Mouse (Mus musculus) heart, adult 9 months (tissue): Measurements from ENCODE around the gene Plpp3.
A peak's percentile ranks its signal among the peaks of the same experiment; 100 is the strongest.

Experiments
- DNase-seq, 2 experiments: peaks; one replicate each; pipeline ENCODE4 v3.0.0; 2022; ENCODE audit warnings: low spot score in 2 of 2

Plpp3 gene

GRCm38 (mm10) chr4:105190826-105191225 lies 33.7 kb downstream of the Plpp3 start:
- no peak for DNase-seq

DNA sequence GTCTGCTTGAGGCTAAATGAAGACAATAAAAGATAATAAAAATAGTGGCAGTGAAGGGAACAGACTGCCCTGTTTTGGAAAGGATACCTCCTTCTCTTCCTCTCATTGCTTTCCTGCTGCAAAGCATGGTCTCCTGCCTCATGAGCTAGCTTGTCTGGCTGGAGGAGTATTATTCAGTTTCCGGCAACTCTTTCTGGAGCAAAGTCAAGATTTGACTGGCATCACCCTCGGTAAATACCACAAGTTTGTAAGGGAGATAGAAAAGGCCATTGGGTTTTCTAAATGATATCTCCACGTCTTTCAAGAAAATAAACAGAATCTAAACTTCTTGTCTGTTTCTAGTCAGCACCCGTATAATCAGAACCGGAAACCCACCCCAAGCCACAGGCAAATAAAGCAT lies 34.4 kb downstream of the Plpp3 start:
- no peak for DNase-seq

GRCm38 (mm10) chr4:105192665-105193064 lies 35.5 kb downstream of the Plpp3 start:
- DNase-seq, result no peak

GRCm38 (mm10) chr4:105195256-105195655 lies 38.1 kb downstream of the Plpp3 start:
- no peak for DNase-seq

DNA sequence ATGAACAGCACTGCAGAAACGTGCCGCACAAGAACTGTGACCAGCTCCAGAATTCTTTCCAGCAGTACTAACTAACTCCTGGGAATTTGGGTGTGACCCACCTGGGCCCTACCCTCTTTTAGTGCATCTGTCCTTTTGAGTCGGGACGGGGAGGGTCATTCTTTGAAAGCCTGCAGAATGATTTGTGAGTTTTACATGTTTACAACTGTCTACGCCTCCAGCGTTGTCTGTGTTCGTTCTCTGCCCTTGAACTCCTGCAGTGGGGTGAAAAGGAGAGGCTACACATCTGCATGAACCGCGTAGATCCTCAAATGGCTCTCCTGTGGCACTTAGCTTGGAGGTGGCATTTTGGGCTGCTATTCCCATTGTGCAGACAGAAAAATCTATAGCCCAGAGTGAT lies 39.0 kb downstream of the Plpp3 start:
- no peak for DNase-seq

DNA sequence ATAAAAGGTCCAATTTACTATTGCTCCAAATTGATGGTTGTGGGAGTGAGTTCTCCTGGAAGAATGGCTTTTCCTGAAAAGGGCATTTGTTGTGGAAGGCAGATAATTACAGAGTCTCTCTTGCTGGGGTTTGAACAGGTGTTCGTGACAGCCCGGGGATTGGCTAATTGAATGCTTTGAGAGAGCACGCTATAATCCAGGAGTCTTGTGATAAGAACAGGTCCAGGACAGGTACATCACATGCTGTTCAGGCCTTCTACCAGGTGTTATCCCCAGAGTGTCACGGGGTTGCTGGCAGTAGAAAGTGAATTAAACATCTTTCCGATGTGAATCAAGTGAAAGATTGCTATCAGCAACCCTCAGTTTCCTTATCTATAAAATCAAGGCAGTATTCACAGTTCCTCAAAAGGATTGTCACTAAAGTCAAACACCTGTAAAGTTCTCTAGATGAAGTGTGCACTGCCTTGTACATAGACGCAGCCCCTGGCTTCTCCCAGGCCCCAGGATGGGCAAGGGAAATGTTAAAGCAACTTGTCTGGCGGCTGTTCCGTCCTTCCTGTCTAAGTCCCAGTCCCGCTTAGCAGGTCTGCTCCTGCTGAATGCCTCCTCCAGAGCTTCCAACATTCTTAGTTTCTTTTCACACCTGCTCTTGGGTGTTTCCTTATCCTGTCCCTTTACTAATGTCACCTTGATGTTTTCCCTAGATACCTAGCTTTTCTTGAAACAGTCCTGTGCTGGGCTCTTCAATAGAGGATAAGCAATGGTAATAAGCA lies 40.0 kb downstream of the Plpp3 start:
- no peak for DNase-seq

DNA sequence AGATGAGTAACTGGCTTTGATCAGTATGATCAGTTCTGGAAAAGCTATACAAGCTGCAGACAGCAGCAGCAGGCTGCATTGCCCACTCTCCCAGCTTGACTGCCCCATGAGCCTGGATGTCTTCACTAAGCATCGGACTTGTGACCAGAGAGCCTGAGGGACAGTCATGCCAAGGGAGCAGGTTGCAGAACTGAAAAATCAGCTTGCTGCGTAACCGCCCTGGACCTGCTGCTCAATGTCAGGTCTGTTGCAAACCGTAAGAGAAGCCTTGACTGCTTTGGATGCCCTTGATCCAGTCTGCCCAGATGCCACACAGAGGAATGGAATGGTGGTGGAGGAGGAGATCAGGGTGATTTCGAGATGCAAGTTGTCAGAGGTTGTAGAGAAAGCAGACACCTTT lies 41.5 kb downstream of the Plpp3 start:
- no peak for DNase-seq

DNA sequence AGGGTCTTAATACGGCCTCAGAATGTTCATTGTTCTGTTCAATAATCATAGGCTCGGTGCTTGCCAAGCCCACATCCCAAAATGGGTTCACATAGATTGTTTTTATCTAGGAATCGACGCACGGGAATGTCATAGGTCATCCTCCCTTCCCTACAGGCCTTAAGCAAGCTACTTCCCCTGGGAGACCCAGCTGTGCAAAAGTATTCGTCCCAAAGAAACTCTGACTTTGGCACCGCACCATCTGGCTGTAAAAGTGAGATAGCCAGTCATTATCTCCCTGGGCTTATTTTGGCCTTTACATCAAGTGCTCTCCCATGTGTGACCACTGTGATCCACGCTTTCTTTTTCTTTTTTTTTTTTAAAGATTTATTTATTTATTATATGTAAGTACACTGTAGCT lies 42.2 kb downstream of the Plpp3 start:
- peak in 1 of 2 experiments; percentile 53 for DNase-seq

DNA sequence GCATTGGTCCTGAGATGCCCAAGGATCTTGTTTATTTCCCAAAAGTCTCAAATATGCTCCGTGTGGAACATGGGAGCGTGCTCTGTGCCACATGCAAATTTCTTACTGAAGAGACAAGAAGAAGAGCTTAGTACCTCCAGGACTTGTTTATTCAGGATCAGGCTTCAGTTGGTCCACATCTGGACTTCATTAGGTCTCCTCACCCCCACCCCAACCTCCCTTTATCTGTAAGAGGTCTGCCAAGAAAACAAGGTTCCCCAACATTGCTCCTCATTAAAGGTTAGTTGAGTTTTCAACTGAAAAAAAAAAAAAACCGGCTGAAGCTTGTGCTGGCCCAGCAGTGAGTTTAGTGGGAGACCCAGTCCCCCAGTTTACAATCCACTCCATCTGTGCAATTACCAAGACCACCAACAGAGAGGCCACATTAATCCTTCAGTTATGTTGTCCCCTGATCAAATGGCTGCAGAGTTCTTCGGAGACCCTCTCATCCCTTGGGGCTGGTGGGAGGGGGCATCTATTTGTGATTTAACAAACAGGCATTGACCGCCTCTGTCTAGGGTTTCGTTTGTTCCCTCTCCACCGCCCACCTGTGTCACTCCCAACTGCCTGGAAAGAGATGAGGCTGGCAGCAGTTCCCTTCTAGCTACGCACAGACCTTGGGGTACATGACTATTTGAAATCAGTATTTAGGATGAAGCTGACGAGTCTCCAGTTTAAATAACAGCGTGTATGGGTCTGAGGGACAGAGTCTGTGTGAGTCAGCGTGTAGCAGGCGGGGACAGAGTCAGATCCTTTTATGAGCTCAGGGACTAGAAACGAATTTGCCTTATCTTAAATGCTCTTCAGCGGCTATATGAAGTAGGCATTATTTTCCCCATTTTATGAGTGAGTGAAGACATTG lies 43.7 kb downstream of the Plpp3 start:
- no peak for DNase-seq

GRCm38 (mm10) chr4:105202439-105202838 lies 45.3 kb downstream of the Plpp3 start:
- DNase-seq, result no peak

- DNase-seq, result no peak
Measured at GRCm38 (mm10) chr4:105203303-105203761, 46.2 kb downstream of the Plpp3 start.

DNA sequence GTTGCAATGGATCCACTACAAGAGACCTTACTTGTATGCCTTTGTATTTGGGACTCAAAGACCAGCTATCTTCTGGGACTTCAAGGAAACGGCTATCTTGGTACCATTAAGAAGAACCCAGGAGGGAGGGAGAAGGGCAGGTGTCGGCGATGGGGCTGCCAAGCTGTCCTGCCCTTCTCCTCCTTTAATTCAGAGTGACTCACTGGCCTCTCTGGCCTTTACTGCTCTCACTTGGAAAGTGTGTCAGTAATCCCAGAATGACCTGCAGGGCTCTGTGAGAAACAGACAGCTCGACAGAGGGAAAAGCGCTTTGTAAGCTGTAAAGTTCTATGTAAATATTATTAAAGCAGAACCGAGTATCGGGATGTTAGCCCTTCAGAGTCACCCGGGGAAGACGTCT lies 46.9 kb downstream of the Plpp3 start:
- DNase-seq, result no peak

- peak; percentile 77 to 92 for DNase-seq
Measured at GRCm38 (mm10) chr4:105205045-105205851, 48.1 kb downstream of the Plpp3 start.

DNA sequence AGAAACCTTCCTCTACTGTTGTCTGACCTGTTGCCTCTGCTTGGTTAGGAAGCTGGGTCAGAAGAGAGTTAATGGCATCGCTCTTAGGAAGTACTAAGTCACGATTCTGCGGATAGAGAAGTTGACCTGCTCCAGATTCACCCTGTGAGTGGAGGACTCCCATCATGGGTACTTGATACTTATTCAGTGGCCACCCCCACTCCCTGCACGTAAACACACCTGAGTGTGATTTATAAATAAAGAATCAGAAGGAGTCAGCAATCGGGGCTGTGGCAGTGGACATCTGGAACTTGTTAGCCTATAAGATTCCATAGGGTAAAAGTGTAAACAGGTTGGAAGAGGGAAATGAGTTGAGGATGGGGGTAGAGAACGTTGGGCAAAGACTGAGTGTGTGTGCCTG lies 49.0 kb downstream of the Plpp3 start:
- no peak for DNase-seq

GRCm38 (mm10) chr4:105206995-105207394 lies 49.8 kb downstream of the Plpp3 start:
- DNase-seq, result peak in 1 of 2 experiments; percentile 51

DNA sequence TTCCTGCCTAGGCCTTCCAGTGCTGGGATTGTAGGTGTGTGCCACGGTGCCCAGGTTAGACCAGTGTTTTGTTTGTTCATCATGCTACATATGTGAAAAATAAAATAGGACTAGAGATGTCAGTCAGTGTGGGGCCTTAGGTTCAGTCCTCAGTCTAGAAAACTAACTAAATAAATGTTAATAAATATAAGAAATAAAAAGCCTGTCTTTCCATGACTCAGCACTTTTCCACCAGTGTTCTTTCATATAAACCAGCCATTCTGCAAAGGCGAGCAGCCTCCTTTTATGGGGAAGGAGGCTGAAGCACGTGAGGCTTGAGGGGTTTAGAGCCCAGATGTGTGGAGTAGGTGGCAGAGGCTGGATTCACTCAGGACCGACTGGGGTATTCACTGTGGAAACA lies 50.5 kb downstream of the Plpp3 start:
- DNase-seq, result no peak

GRCm38 (mm10) chr4:105208977-105209376 lies 51.8 kb downstream of the Plpp3 start:
- no peak for DNase-seq

DNA sequence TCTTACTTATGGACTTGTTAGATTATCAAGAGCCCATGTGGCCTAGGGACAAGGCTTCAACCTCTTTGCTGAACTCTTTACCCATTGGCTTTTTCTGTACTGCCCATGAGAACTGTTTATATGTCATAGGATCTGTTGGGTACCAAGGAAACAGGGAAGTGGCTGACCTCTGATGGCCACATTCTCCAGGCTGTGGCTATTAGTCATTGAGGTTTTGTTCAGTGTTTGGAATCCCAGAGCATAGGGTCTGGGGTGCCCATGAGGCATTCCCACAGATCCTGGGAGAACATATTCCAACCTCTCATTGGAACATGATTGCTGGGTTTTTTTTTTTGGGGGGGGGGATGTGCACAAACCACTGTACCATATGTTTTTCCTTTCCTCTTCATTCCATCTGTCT lies 56.2 kb downstream of the Plpp3 start:
- DNase-seq, result no peak

GRCm38 (mm10) chr4:105214438-105214837 lies 57.3 kb downstream of the Plpp3 start:
- DNase-seq, result peak; percentile 54 to 55

- peak; percentile 46 to 52 for DNase-seq
Measured at GRCm38 (mm10) chr4:105215726-105216410, 58.7 kb downstream of the Plpp3 start.

DNA sequence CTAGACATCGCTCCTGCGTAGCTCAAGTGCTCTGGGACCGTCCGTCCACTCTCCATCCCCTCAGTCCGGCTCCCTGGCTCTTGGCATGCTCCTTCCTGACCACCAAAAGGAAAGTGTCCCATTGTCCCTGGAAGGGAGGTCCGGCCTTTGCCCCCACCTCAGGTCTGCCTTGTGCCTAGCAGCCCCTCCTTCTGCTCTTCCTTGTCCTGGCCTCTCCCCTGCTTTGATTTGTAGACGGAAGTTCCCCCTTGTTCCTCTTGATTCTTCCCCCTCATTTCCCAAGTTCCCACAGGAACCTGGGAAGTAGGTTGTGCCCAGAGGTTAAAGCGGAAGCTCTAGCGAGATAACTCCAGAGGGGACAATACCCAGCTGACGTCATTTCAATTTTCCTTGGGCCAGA lies 61.1 kb downstream of the Plpp3 start:
- peak in 1 of 2 experiments; percentile 65 for DNase-seq
